Mouse (Mus musculus): ENCODE measurements at regions not wholly inside any gene's neighbourhood (a gene's known extent, or its start where the extent isn't known, plus 50 kb on each side); places are given as distances from the start of the nearest gene placed in this dataset.

DNA sequence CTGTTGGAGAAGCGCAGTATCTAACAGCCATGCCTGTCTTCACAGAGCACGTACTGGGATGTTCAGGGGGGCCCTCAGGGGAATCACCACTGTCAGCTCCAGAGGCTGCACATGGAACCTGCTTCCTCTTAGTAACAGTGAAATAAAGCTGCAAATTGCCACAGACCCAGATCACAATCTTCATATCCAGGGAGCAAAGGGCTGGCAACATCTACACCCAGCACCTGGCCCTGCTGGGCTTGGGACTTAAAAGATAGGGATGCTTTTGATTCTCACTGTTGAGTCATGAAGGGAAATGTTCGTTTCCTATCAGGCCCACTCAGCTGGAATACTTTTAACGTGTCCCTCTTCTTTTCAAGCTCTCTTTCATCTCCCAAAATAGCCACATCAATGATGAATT lies 322.4 kb upstream of the Trib2 start:
- DNase-seq (ENCODE audit: low spot score), result peak; percentile 41

DNA sequence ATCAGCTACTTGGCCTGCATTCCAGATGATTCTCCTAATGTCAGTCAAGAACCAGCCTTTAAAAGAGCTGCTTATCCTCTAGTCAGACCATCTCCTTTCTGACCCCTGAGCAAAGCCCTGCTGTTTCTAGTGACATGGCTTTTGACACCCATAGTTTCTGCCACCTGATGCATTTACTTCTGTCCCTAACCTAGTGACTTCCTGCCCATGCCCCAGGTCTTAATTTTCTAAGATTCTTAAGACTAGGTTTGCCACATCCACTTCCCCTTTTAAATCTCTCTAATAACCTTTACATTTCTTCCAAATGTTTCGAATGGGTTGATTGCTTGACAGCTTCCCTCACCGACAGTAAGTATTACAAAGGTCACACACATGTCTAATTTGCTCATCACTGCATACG lies 321.1 kb upstream of the Trib2 start:
- no peak for DNase-seq (ENCODE audit: low spot score)

DNA sequence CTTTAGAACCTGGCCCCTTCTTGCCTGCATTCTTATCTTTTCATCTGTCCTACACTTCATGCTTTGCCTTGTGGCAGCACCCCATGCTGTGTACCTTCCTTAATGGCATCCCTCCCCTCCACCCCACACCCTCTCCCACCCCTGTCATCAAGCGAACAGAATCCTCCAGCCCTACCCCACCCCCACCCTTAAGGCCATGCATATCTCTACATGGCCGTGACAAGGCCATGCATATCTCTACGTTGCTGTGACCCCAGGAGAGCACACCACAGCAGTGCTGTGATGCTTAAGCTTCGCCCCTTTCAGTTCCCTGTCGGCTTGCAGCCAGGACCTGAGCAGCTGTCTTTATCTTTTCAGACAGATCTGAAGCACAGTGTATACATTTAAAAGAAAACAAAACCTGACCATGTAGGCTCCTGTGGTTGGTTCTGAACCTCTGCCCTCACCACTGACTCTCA lies 319.5 kb upstream of the Trib2 start:
- no peak for DNase-seq (ENCODE audit: low spot score)

DNA sequence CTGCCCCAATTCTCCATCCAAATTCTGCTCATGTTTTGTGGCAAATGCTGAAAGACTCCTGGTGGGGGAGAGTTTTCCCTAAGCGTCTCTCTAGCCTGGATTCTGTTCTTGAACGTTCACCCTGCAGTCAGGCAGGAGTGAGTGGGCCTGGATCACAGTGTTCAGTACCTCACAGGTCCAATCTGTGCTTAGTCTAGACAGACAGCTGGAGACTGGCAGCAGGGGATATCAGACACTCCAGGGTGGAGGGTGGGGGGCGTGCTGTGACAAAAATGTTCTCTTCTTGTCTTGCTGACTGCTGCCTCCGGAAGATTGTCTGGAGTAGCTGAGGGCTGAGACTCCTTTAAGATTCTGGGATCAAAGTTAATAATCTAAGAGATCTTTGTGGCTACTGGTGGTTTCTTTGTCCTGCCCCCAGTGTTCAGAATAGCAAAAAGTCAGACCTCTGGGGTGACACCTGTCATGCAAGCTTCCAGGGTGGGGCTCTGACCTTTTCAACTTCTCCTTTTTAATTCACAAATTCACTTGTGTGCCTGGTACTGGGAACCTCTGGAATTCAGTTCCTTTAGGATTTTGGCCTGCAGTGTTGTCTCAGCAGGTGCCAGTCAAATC lies 319.0 kb upstream of the Trib2 start:
- DNase-seq (ENCODE audit: low spot score), result no peak

DNA sequence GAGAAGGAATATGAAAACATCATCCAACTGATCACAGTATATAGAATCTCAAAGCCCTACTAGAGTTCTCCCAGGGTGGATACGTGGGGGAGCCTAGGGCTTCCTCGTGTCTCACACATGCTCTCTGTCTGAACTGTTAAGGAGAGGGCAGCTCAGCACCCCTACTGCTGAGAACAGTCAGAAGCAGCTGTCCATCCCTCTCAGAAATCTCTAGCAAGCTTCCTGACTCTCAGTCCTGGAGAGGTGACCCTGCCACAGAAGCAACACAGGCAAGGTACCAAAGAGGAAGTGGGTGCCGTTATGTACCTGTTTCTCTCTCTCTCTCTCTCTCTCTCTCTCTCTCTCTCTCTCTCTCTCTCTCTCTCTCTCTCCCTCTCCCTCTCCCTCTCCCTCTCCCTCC lies 317.7 kb upstream of the Trib2 start:
- no peak for DNase-seq (ENCODE audit: low spot score)

DNA sequence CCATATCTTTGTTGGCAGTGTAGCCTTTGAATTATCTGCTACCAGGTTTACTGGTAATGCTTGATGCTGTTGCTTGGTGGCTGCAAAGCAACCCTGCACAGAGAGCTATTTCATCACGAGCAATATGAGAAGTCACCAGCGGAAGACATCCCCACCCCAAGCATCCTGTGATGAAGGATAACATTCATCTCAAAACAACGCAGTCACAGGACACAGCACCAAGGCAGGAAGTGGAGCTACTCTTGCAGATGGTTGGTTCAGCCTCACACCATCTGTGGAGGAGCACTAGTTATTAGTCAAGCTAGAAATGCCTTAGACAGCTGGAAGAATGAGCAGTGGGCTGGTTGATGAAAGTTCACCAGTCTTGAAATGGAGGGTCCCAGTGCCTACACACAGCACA lies 316.5 kb upstream of the Trib2 start:
- DNase-seq (ENCODE audit: low spot score), result no peak

DNA sequence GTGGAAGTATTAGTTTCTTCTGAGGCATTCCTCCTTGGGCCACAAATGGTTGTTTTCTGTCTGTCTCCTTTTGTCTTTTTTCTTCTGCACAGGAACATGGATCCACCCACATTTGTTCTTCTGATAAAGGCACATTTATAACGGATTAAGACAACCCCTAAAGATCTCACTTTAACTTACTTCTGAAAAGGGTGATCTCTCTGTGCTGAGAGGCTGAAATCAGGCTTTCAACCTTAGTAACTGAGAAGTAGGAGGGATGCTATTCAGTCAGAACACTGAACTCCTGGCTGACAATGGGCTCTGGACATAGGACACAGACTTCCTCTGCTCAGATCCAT lies 315.0 kb upstream of the Trib2 start:
- no peak for DNase-seq (ENCODE audit: low spot score)

DNA sequence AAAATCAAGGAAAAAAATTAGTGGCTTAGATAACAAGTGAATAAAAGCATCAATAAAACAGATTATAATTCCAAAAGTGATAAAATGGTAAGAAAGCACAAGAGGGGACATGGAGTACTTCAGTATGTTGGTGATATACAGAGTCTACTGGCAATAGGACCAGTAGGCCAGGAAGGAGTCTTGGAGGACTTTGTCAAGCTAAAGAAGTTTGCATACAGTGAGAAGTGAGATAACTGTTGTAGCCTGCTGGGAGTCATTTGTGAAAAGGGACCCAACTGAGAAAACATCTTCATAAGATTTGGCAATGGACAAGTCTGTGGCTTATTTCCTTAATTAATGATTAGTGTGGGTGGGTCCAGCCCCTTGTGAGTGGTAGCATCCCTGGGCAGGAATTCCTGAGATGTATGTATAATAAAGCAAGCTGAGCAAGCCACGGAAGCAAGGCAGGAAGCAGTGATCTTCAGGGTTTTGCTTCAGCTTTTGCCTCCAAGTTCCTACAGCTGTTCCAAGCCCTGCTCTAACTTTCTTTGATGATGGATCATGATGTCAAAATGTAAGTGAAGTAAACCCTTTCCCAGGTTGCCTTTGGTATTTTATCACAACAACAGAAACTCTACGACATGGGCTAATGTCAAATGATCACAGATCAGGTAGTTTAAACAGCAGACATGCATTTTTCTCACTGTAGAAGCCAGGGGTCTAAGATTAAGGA lies 314.5 kb upstream of the Trib2 start:
- DNase-seq (ENCODE audit: low spot score), result no peak

DNA sequence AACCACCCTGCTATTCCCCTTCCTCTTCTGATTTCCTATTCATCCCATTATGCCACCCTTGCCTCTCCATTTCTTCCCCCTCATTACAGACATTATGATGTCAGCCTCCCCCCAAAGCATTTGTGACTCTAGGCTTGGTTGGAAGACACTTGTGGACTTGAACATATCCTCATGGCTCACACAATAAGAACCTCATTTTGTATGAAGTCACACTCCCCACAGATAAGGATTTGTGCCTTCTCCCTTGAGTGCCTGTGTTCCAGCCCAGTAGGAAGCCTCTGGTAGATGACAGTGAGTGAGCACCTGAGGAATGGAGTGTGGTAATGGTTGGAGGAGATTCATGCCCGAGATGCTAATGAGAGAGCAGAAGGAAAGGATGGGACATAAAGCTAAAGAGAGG lies 313.9 kb upstream of the Trib2 start:
- no peak for DNase-seq (ENCODE audit: low spot score)

DNA sequence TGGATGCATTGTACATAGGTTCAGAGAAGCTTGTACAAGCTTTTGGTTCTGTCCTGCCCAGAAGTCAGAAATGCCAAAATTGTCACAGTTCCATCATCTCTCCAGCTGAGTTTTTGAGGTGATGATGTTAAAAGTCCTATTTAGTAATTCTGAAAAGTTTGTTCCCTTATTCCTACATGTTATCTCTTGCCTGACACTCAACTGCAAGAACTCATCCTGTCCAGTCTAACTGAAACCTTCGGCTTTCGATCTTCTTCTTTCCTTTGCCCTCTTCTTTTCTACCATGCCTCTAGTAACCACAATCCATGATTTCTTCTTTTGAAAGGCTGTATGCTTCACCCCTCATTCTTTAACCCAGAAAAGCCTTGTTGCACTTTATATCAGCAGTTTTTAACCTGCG lies 313.2 kb upstream of the Trib2 start:
- no peak for DNase-seq (ENCODE audit: low spot score)

DNA sequence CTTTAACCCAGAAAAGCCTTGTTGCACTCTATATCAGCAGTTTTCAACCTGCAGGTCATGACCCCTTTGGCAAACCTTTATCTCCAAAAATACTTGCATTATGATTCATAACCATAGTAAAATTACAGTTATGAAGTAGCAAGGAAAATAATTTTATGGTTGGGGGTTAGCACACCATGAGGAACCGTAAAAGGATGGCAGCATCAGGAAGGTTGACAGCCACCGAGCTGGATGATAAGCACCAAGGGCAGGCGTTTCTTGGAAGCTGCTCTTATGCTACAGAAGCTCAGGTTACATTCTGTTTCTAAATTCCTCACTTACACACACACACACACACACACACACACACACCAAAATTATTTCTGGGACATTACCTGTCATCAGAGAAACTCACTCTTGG lies 312.5 kb upstream of the Trib2 start:
- DNase-seq (ENCODE audit: low spot score), result no peak

DNA sequence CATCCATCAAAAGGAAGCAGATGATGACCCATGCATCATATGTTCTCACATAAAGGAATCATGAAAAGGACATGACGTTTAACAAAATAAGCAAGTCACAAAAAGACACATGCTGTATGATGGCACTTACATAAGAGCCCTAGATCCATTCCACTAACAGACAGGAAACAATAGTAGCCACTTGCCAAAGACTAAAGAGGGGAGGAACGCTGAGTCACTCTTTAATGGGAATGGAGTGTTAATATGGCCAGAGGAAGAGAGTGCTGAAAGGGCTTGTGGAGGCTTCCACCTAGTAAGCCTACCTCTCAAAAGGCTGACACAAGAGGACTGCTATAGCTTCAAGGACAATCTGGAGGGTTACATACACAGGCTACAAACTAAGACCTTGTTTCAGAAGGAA lies 308.2 kb upstream of the Trib2 start:
- no peak for DNase-seq (ENCODE audit: low spot score)

DNA sequence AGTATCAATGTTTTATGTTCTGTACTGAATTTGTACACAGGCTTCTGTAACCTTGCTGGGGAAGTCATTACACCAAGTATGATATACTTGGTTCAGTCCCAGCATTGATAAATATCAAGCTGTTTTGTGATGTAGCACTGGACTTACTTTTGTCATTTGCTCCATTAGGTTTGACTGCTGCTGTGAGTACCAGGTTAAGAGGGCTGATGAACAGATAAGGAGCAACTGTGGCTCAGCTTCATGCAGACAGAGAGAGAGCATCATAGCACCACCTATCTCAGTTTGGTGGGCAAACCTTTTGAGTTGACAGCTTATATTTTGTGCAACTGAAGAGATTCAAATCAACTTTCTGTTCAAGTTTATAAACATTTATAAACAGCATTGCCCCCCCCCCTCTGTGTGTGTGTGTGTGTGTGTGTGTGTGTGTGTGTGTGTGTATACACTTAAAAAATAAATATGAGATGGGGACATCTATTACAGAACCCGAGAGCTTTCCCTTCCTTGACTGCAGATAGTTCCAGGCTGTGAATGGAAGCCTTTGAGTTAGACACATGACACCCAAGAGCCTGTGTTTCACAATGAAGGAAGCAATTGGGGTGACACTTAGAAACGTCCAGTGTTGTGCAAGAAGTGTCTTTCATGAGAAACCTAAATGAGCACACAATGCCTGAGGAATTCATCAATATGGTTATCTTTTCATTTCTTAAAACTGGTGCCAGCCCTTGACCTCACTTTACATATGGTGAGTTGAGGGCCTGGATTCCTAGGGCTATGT lies 305.8 kb upstream of the Trib2 start:
- DNase-seq (ENCODE audit: low spot score), result no peak

DNA sequence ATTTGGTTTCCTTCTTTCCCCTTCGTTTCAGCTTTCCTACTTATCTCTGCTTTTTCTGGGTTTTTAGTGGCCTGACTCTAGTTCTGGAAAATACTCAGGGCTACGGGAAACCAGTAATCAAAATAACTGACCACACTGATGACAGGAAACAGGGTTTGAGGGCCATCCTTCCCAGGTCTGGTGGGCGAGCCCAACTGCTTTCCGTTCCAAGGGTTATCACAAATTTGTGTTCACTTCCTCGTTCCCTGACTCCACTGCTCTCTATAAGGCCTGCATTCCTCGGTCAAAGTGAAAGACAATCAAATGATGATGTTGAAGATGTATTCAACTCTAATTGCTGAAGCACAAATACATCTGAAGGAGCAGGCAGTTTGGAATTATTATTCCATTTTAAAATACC lies 305.1 kb upstream of the Trib2 start:
- no peak for DNase-seq (ENCODE audit: low spot score)

DNA sequence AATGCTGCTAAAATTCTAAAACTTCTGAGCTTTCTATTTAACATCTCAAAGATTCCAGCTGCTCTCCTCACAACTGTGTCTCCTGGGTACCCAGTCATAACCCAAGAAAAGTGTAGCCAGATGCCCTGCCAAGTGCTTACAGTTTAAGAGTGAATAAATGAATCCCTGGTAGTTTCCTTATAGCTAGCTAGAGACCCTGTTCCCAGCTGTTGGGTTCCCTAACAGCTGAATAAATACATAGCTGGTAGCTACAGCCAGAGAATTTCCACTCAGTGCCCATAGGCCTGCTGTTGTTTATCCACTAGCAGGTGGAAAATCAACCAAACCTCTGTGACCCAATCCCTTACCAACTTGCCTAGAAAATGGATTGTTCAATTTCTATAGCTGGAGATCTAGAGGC lies 302.0 kb upstream of the Trib2 start:
- no peak for DNase-seq (ENCODE audit: low spot score)

DNA sequence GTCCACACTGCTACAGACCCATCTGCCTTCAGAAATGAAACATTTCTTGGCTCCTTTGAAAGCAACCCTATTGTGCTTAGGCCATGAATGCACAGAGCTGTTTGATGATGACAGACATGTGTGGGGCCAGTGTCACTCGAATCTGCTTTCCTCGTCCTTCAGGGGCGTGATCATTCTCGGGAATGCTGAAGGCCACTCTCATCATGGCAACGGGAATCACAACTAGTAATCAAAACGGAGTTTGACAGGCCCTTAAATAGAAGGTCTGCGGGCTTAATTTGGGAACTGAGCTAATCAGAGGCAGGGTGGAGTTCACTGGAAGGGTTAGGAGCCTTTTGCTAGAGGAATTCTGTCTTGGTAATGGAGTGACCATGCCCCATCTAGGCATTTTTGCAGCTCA lies 290.2 kb upstream of the Trib2 start:
- no peak for DNase-seq (ENCODE audit: low spot score)

DNA sequence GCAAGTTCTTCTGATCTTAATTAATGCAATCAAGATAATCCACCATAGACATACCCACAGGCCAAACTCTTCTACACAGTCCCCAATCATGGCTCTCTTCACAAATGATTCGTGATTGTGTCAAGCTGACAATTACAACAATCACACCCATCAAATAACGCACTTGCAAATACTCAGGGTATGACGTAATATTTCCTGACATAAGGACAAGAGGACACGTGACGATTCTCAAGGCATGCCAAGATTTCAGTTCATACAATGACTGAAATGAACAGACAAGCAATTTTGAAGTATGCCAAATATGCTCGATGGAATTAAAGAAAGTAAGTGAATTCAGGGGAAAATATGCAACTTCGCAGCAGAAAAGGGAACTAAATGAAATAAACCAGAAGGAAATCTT lies 282.1 kb upstream of the Trib2 start:
- DNase-seq (ENCODE audit: low spot score), result no peak

DNA sequence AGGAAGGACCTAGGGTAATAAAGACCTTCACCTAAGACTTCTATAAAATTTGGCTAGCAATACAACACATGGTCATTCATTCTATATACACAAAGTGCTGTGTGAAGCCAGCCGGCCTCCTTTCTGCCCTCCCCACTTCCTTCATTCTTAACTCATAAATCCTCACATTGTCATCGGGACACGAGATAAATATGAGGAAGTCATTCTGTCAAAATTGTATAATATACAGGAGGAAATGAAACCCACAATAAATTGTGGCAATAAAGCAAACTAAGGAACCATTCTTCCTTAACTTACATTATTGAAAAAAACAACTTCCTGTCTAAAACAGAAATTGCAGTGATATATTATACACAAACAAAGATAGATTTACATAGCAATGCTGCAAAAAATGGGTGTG lies 275.9 kb upstream of the Trib2 start:
- no peak for DNase-seq (ENCODE audit: low spot score)

DNA sequence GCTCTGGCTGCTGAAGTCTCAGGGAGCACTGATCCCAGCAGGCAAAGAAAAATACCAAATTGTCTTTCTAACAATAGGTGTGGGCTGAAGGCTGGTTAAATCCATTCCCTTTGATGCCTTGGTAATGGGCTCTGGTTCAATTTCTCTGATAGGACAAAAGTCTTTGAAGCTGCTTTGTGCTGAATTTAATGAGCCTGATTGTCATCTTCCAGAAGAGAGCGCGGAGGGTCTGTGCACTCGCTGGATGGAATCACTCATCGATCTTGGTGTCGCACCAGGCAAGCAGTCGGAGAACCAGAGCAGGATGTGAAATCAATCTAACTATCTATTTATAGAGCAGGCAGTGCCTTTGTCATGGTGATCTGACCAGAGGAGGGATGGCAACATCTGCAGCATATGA lies 274.6 kb upstream of the Trib2 start:
- DNase-seq (ENCODE audit: low spot score), result no peak

DNA sequence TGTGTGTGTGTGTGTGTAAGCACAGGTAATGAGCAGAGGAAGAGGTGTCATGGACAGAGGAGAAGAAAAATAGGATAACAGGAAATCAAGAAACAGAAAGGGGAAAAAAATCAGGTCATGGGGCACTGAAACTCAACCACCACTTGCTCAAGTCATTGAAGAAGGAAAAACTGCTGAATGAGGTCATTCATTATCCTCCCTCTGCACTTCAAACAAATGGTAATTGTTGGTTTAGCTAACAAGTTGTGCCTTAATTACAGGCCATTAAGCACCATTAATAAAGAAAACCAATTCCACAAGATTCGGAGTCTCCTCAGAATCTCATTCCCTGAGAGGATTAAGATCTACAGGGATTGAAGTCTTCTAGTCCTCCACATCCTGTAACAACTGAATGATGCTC lies 266.5 kb upstream of the Trib2 start:
- DNase-seq (ENCODE audit: low spot score), result no peak

DNA sequence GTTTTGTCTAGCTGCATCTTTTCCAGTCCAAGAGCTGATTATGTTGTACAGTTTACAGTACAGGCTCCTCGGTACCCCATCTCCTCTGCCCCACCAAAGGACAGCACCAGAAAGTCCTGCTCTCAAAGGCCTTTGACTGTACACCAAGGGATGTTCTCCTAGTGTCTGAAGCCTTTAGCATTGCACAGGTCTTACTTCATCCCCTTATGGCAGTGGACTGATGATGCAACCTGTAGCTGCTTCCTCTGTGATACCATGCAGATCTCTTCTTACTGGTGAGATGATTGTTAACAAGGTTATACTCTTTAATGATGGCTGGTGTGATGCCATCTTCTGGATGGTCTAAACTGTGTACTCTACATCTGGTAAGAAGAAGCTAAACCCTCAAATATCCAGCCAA lies 260.5 kb upstream of the Trib2 start:
- no peak for DNase-seq (ENCODE audit: low spot score)

DNA sequence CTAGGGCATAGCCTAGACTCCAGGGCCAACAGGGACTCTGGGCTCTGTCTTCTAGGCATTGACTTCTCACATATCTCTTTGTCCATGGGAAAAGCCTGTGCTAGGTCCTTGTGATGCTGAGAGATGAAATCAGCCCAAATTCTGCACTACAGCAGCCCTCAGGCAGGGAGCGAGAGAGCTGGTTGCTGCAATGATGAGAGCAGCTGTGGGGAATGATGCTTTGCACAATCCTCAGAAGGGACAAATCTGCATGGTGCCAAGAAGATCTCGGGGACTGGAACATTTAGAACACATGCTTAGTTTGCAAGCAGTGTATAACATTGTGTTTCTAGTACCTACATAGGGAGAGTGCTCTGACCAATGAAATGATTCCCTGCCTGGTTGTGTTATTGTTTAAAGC lies 259.2 kb upstream of the Trib2 start:
- no peak for DNase-seq (ENCODE audit: low spot score)

DNA sequence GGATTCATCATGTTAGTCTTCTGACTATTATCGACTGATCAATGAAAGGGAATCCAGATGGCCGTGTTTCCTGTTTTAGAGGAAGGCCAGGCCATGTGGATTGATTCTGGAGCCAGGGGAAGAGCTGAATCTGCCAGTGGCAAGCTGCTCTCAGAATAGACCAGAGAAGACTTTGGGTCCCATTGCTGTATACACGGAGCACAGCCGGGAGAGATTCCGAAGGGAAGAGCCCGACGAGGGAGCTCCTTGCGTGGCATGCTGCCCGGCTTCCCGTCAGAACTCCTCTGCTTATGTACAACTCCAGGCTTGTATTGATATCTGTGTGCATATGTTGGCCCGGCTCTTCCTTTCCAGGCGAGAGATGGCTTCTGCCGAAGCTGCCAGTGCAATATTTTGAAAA lies 252.2 kb upstream of the Trib2 start:
- DNase-seq (ENCODE audit: low spot score), result no peak

DNA sequence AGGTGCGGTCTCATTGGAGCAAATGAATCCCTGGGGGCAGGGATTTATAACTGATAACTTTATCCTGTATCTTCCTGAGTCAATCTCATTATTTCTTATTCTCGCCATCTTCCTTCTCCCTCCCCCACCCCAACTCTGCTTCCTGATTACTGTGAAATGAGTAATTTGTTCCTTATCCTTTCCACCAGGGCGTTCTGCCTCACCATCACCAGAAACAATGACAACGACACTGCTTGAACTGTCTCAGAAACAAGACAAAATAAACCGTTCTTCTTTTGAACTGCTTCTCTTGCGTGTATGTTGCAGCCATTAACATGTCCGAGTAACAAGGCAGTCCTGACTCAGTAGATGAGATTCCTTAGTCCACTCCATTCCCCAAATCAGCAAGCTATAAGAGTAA lies 246.0 kb upstream of the Trib2 start:
- no peak for DNase-seq (ENCODE audit: low spot score)
